Mouse (Mus musculus): ENCODE data around the gene Mink1. TPM values are rescaled to one million over a fixed set of nuclear protein-coding genes. Genes with fewer than 3 reads are reported as not detected.
A peak's percentile ranks its signal among the peaks of the same experiment; 100 is the strongest.

Mink1 gene
- total and polyA plus RNA-seq, 3 experiments: 33.8 to 230 (median 57.3) TPM

- Histone ChIP-seq H3K4me3 (ENCODE audit: control insufficient read depth in 1 of 2, insufficient read depth in 1 of 2, low read depth in 2 of 2, low read length in 2 of 2) (peak overlapping the region; percentile 56 to 70), H3K27me3 (ENCODE audit: control insufficient read depth in 1 of 2, insufficient read depth in 2 of 2, low read length in 2 of 2) (no peaks in the 10 kb centered on the region), H3K9me3 (replicated peaks; ENCODE audit: insufficient read depth, low read length) (no peaks in the 10 kb centered on the region), H3K27ac (ENCODE audit: control insufficient read depth, low read depth, low read length) (peak overlapping the region; percentile 69), H3K36me3 (ENCODE audit: control insufficient read depth in 1 of 2, insufficient read depth in 2 of 2, low read length in 2 of 2) (peaks cover 11 to 38% of the 10 kb centered on the region in 2 experiments), H3K9ac (ENCODE audit: control insufficient read depth, low read depth, low read length, poor library complexity, severe bottlenecking) (peak overlapping the region; percentile 80), H3K79me2 (ENCODE audit: control insufficient read depth, insufficient read depth, low read length, poor library complexity) (peaks cover 51% of the 10 kb centered on the region), H3K4me1 (ENCODE audit: control insufficient read depth in 1 of 2, insufficient read depth in 2 of 2, low read length in 2 of 2) (peaks cover 12 to 41% of the 10 kb centered on the region in 2 experiments)
- DNase-seq (ENCODE audit: low read depth, low spot score): no peak
- TF ChIP-seq SIN3A (IDR thresholded peaks at IDR 0.05; ENCODE audit: low read length): no peak
- no peak for TF ChIP-seq MAX (IDR thresholded peaks at IDR 0.05; ENCODE audit: low read length)
- TF ChIP-seq MYC (IDR thresholded peaks at IDR 0.05; ENCODE audit: low read depth, low read length): no peak
- TF ChIP-seq ELF1 (IDR thresholded peaks at IDR 0.05; ENCODE audit: low read depth, low read length): no peak
- no peak for TF ChIP-seq POLR2AphosphoS5 (IDR thresholded peaks at IDR 0.05; ENCODE audit: borderline replicate concordance, low read depth, low read length)
- no peak for TF ChIP-seq ZNF384 (IDR thresholded peaks at IDR 0.05; ENCODE audit: low read depth, low read length)
- no peak for TF ChIP-seq POLR2AphosphoS2 (IDR thresholded peaks at IDR 0.05; ENCODE audit: low read length)
- TF ChIP-seq NELFE (IDR thresholded peaks at IDR 0.05; ENCODE audit: low read depth, low read length): no peak
- no peak for TF ChIP-seq CHD1 (IDR thresholded peaks at IDR 0.05; ENCODE audit: low read depth, low read length)
- TF ChIP-seq BHLHE40 (IDR thresholded peaks at IDR 0.05; ENCODE audit: borderline replicate concordance, low read depth, low read length): no peak
- no peak for TF ChIP-seq MEF2A (IDR thresholded peaks at IDR 0.05; ENCODE audit: extremely low read depth, insufficient replicate concordance, low read depth, low read length, poor library complexity, severe bottlenecking)
Observed at GRCm38 (mm10) chr11:70646259-70646555, 83.5 kb downstream of the Mink1 start.

- H3K4me1 ChIP-seq (ENCODE audit: control insufficient read depth in 1 of 2, insufficient read depth in 2 of 2, low read length in 2 of 2): peaks cover 12 to 45% of the 10 kb centered on the region in 2 experiments
- peaks cover 57% of the 10 kb centered on the region for H3K79me2 ChIP-seq (ENCODE audit: control insufficient read depth, insufficient read depth, low read length, poor library complexity)
- peaks cover 11 to 46% of the 10 kb centered on the region in 2 experiments for H3K36me3 ChIP-seq (ENCODE audit: control insufficient read depth in 1 of 2, insufficient read depth in 2 of 2, low read length in 2 of 2)
- H3K4me3 ChIP-seq (ENCODE audit: control insufficient read depth in 1 of 2, insufficient read depth in 1 of 2, low read depth in 2 of 2, low read length in 2 of 2): peak within 1 kb of the TSS; percentile 56 to 83
- no peaks in the 10 kb centered on the region for H3K9me3 ChIP-seq (replicated peaks; ENCODE audit: insufficient read depth, low read length)
- peak within 1 kb of the TSS; percentile 92 for H3K9ac ChIP-seq (ENCODE audit: control insufficient read depth, low read depth, low read length, poor library complexity, severe bottlenecking)
- H3K27ac ChIP-seq (ENCODE audit: control insufficient read depth, low read depth, low read length): peak within 1 kb of the TSS; percentile 95
- H3K27me3 ChIP-seq (ENCODE audit: control insufficient read depth in 1 of 2, insufficient read depth in 2 of 2, low read length in 2 of 2): no peaks in the 10 kb centered on the region
- peak; percentile 100 for DNase-seq (ENCODE audit: low read depth, low spot score)
- TF ChIP-seq SIN3A (IDR thresholded peaks at IDR 0.05; ENCODE audit: low read length) (peak; percentile 86), USF1 (IDR thresholded peaks at IDR 0.05; ENCODE audit: low read depth, low read length) (no peak), ELF1 (IDR thresholded peaks at IDR 0.05; ENCODE audit: low read depth, low read length) (peak; percentile 84), MAZ (IDR thresholded peaks at IDR 0.05; ENCODE audit: low read depth, low read length) (peak; percentile 93), HCFC1 (IDR thresholded peaks at IDR 0.05; ENCODE audit: low read depth, low read length) (peak; percentile 71), E2F4 (IDR thresholded peaks at IDR 0.05; ENCODE audit: borderline replicate concordance, low read depth, low read length) (no peak), POLR2A (IDR thresholded peaks at IDR 0.05; ENCODE audit: control insufficient read depth in 1 of 2, insufficient read depth in 1 of 2, low read depth in 1 of 2, low read length in 2 of 2, poor library complexity in 1 of 2) (peak; percentile 77 to 88), MAFK (IDR thresholded peaks at IDR 0.05; ENCODE audit: borderline replicate concordance, low read depth, low read length) (no peak), ZKSCAN1 (IDR thresholded peaks at IDR 0.05; ENCODE audit: low read depth, low read length) (no peak), MXI1 (IDR thresholded peaks at IDR 0.05; ENCODE audit: low read depth, low read length) (peak; percentile 63), POLR2AphosphoS5 (IDR thresholded peaks at IDR 0.05; ENCODE audit: borderline replicate concordance, low read depth, low read length) (no peak), USF2 (IDR thresholded peaks at IDR 0.05; ENCODE audit: borderline replicate concordance in 1 of 2, insufficient read depth in 1 of 2, low read depth in 1 of 2, low read length in 2 of 2) (no peak), TCF12 (IDR thresholded peaks at IDR 0.05; ENCODE audit: low read depth, low read length) (peak; percentile 66; the same call in 1 of the 2 replicates), BHLHE40 (IDR thresholded peaks at IDR 0.05; ENCODE audit: borderline replicate concordance, low read depth, low read length) (peak; percentile 69; the same call in 1 of the 2 replicates), TAL1 (IDR thresholded peaks at IDR 0.05; ENCODE audit: low read length) (no peak), RCOR1 (IDR thresholded peaks at IDR 0.05; ENCODE audit: low read depth, low read length) (no peak), CHD1 (IDR thresholded peaks at IDR 0.05; ENCODE audit: low read depth, low read length) (no peak), GABPA (IDR thresholded peaks at IDR 0.05; ENCODE audit: low read depth, low read length) (no peak), NELFE (IDR thresholded peaks at IDR 0.05; ENCODE audit: low read depth, low read length) (peak; percentile 97), CTCF (IDR thresholded peaks at IDR 0.05 in 2 of 3, conservative IDR thresholded peaks at IDR 0.05 in 1 of 3; ENCODE audit: control insufficient read depth in 1 of 3, insufficient read depth in 1 of 3, low read depth in 2 of 3, low read length in 3 of 3, poor library complexity in 1 of 3, severe bottlenecking in 1 of 3) (no peak; a peak in 2 of 6 replicates), JUND (IDR thresholded peaks at IDR 0.05; ENCODE audit: low read depth, low read length) (no peak), UBTF (IDR thresholded peaks at IDR 0.05; ENCODE audit: borderline replicate concordance, insufficient read depth, low read depth, low read length) (no peak), MAX (IDR thresholded peaks at IDR 0.05; ENCODE audit: low read length) (peak; percentile 50; the same call in 1 of the 2 replicates)
Observed at GRCm38 (mm10) chr11:70646691-70647650, 84.3 kb downstream of the Mink1 start, which contains the start of the genes Rnf167 and Slc25a11. Rnf167 (plus strand) TSS chr11:70647235. Slc25a11 (minus strand) TSS chr11:70647479.

All from MEL (cell line).